Mouse (Mus musculus): ENCODE data around the gene Ppm1l.
"Not testable (repeated sequence)": the region's sequence is repeated elsewhere in the genome, so short reads cannot be mapped to it uniquely, and the experiment has no call there.

Ppm1l gene

GRCm38 (mm10) chr3:69535941-69536647 is 219.4 kb downstream of the Ppm1l start:
- peak in 1 of 2 experiments; percentile 25 for DNase-seq (ENCODE audit: low spot score in 2 of 2)

- no peak for DNase-seq (ENCODE audit: low spot score in 2 of 2)
Observed at GRCm38 (mm10) chr3:69542962-69543361, 226.3 kb downstream of the Ppm1l start.

- no peak for DNase-seq (ENCODE audit: low spot score in 2 of 2)
Observed at GRCm38 (mm10) chr3:69543730-69544129, 227.1 kb downstream of the Ppm1l start.

- no peak for DNase-seq (ENCODE audit: low spot score in 2 of 2)
Observed at GRCm38 (mm10) chr3:69545017-69545416, 228.4 kb downstream of the Ppm1l start.

- peak in 1 of 2 experiments; percentile 57 for DNase-seq (ENCODE audit: low spot score in 2 of 2)
Observed at GRCm38 (mm10) chr3:69548704-69549455, 232.2 kb downstream of the Ppm1l start.

GRCm38 (mm10) chr3:69549602-69550001 is 232.9 kb downstream of the Ppm1l start:
- no peak for DNase-seq (ENCODE audit: low spot score in 2 of 2)

- no peak for DNase-seq (ENCODE audit: low spot score in 2 of 2)
Observed at GRCm38 (mm10) chr3:69555511-69555910, 238.8 kb downstream of the Ppm1l start.

GRCm38 (mm10) chr3:69556092-69556778 is 239.6 kb downstream of the Ppm1l start:
- DNase-seq (ENCODE audit: low spot score in 2 of 2), result no peak

GRCm38 (mm10) chr3:69559316-69559974 is 242.8 kb downstream of the Ppm1l start:
- no peak for DNase-seq (ENCODE audit: low spot score in 2 of 2)

GRCm38 (mm10) chr3:69559975-69560330 is 243.3 kb downstream of the Ppm1l start:
- DNase-seq (ENCODE audit: low spot score in 2 of 2), result no peak

GRCm38 (mm10) chr3:69561686-69562085 is 245.0 kb downstream of the Ppm1l start:
- DNase-seq (ENCODE audit: low spot score in 2 of 2), result no peak

GRCm38 (mm10) chr3:69563406-69563805 is 246.7 kb downstream of the Ppm1l start:
- DNase-seq (ENCODE audit: low spot score in 2 of 2), result no peak

- not testable (repeated sequence) for DNase-seq (ENCODE audit: low spot score in 2 of 2)
Observed at GRCm38 (mm10) chr3:69565586-69565985, 248.9 kb downstream of the Ppm1l start.

- DNase-seq (ENCODE audit: low spot score in 2 of 2), result no peak
Observed at GRCm38 (mm10) chr3:69572561-69572960, 255.9 kb downstream of the Ppm1l start.

GRCm38 (mm10) chr3:69575577-69575976 is 258.9 kb downstream of the Ppm1l start:
- DNase-seq (ENCODE audit: low spot score in 2 of 2), result no peak

GRCm38 (mm10) chr3:69576715-69577114 is 260.1 kb downstream of the Ppm1l start:
- DNase-seq (ENCODE audit: low spot score in 2 of 2), result no peak

GRCm38 (mm10) chr3:69578791-69579190 is 262.1 kb downstream of the Ppm1l start:
- no peak for DNase-seq (ENCODE audit: low spot score in 2 of 2)

- DNase-seq (ENCODE audit: low spot score in 2 of 2), result no peak
Observed at GRCm38 (mm10) chr3:69583798-69584197, 267.1 kb downstream of the Ppm1l start.

GRCm38 (mm10) chr3:69588101-69588760 is 271.6 kb downstream of the Ppm1l start:
- no peak for DNase-seq (ENCODE audit: low spot score in 2 of 2)

GRCm38 (mm10) chr3:69593426-69593825 is 276.8 kb downstream of the Ppm1l start:
- DNase-seq (ENCODE audit: low spot score in 2 of 2), result no peak

- no peak for DNase-seq (ENCODE audit: low spot score in 2 of 2)
Observed at GRCm38 (mm10) chr3:69594071-69594470, 277.4 kb downstream of the Ppm1l start.

- no peak for DNase-seq (ENCODE audit: low spot score in 2 of 2)
Observed at GRCm38 (mm10) chr3:69596116-69596515, 279.5 kb downstream of the Ppm1l start.
